Mouse (Mus musculus): Measurements from ENCODE around the gene Cope. TPM values are rescaled to one million over a fixed set of nuclear protein-coding genes. Genes with fewer than 3 reads are reported as not detected.

Gene Cope
- 100 to 1,000 TPM; 112 to 126 (median 121) TPM for total RNA-seq (2022)

- peak; percentile 85 to 88 for DNase-seq (ENCODE audit: low spot score in 2 of 2)
Observed at GRCm38 (mm10) chr8:70302358-70302890, at the start of gene Cope, which contains the start of gene Ddx49. Gene Cope (plus strand): TSS chr8:70302518. Gene Ddx49 (minus strand): TSS chr8:70302489.

GRCm38 (mm10) chr8:70254628-70255027 lies 47.7 kb upstream of the Cope start:
- no peak for DNase-seq (ENCODE audit: low spot score in 2 of 2)

GRCm38 (mm10) chr8:70257456-70257855 lies 44.9 kb upstream of the Cope start:
- no peak for DNase-seq (ENCODE audit: low spot score in 2 of 2)

- no peak for DNase-seq (ENCODE audit: low spot score in 2 of 2)
Observed at GRCm38 (mm10) chr8:70258600-70258999, 43.7 kb upstream of the Cope start.

GRCm38 (mm10) chr8:70259043-70259442 lies 43.3 kb upstream of the Cope start:
- no peak for DNase-seq (ENCODE audit: low spot score in 2 of 2)

GRCm38 (mm10) chr8:70267674-70268073 lies 34.6 kb upstream of the Cope start:
- no peak for DNase-seq (ENCODE audit: low spot score in 2 of 2)

- no peak for DNase-seq (ENCODE audit: low spot score in 2 of 2)
Observed at GRCm38 (mm10) chr8:70268311-70268710, 34.0 kb upstream of the Cope start.

- DNase-seq (ENCODE audit: low spot score in 2 of 2), result no peak
Observed at GRCm38 (mm10) chr8:70268799-70269565, 33.3 kb upstream of the Cope start.

- DNase-seq (ENCODE audit: low spot score in 2 of 2), result no peak
Observed at GRCm38 (mm10) chr8:70272949-70273348, 29.4 kb upstream of the Cope start.

GRCm38 (mm10) chr8:70274350-70274749 lies 28.0 kb upstream of the Cope start:
- DNase-seq (ENCODE audit: low spot score in 2 of 2), result no peak

GRCm38 (mm10) chr8:70276476-70276875 lies 25.8 kb upstream of the Cope start:
- no peak for DNase-seq (ENCODE audit: low spot score in 2 of 2)

- no peak for DNase-seq (ENCODE audit: low spot score in 2 of 2)
Observed at GRCm38 (mm10) chr8:70278175-70278574, 24.1 kb upstream of the Cope start.

GRCm38 (mm10) chr8:70279266-70279665 lies 23.1 kb upstream of the Cope start:
- DNase-seq (ENCODE audit: low spot score in 2 of 2), result no peak

GRCm38 (mm10) chr8:70281001-70281400 lies 21.3 kb upstream of the Cope start:
- DNase-seq (ENCODE audit: low spot score in 2 of 2), result no peak

GRCm38 (mm10) chr8:70282603-70283135 lies 19.6 kb upstream of the Cope start, which contains the start of gene Homer3:
Gene Homer3 (plus strand): TSS chr8:70282827.
- DNase-seq (ENCODE audit: low spot score in 2 of 2), result peak; percentile 85 to 87

GRCm38 (mm10) chr8:70283136-70284077 lies 18.9 kb upstream of the Cope start:
- DNase-seq (ENCODE audit: low spot score in 2 of 2), result peak in 1 of 2 experiments; percentile 31

GRCm38 (mm10) chr8:70284421-70284820 lies 17.9 kb upstream of the Cope start:
- no peak for DNase-seq (ENCODE audit: low spot score in 2 of 2)

GRCm38 (mm10) chr8:70285304-70285703 lies 17.0 kb upstream of the Cope start:
- no peak for DNase-seq (ENCODE audit: low spot score in 2 of 2)

- no peak for DNase-seq (ENCODE audit: low spot score in 2 of 2)
Observed at GRCm38 (mm10) chr8:70286737-70287136, 15.6 kb upstream of the Cope start.

- no peak for DNase-seq (ENCODE audit: low spot score in 2 of 2)
Observed at GRCm38 (mm10) chr8:70293988-70294405, 8.3 kb upstream of the Cope start.

GRCm38 (mm10) chr8:70300881-70301280 lies 1.4 kb upstream of the Cope start:
- no peak for DNase-seq (ENCODE audit: low spot score in 2 of 2)

GRCm38 (mm10) chr8:70302901-70303300 lies 583 bp downstream of the Cope start:
- no peak for DNase-seq (ENCODE audit: low spot score in 2 of 2)
